Mouse (Mus musculus): ENCODE results near the gene Mmrn2. TPM values are rescaled to one million over a fixed set of nuclear protein-coding genes. Genes with fewer than 3 reads are reported as not detected.

Mmrn2 gene
- polyA plus RNA-seq (2014; fragmentation: Nextera tagmentation; extraction: Ambion mirVana): 7.7 and 7.8 TPM in 2 replicates

- Histone ChIP-seq H3K4me3 (ENCODE audit: low read depth, low read length) (no peak within 1 kb of the TSS; the same call in 1 of the 2 replicates), H3K27ac (ENCODE audit: low read length) (no peak within 1 kb of the TSS), H3K36me3 (ENCODE audit: control insufficient read depth, insufficient read depth, low read length) (no peaks in the 10 kb centered on the region), H3K4me1 (ENCODE audit: control insufficient read depth, insufficient read depth, low read length) (peaks cover 16% of the 10 kb centered on the region; the same call in 1 of the 2 replicates), H3K27me3 (ENCODE audit: control insufficient read depth, insufficient read depth, low read length) (no peaks in the 10 kb centered on the region), H3K4me2 (replicated peaks; ENCODE audit: low read depth, low read length) (no peak within 1 kb of the TSS; the same call in 1 of the 2 replicates), H3K9ac (replicated peaks; ENCODE audit: low read depth, low read length) (no peak within 1 kb of the TSS; the same call in 1 of the 2 replicates), H3K9me3 (ENCODE audit: control insufficient read depth, low read depth, low read length) (no peaks in the 10 kb centered on the region)
- ATAC-seq (ENCODE audit: insufficient number of reproducible peaks, insufficient read depth, low FRiP score, low read depth): no peak
- 82% methylated on average over 13 of the region's 13 CpGs for WGBS
Measured at GRCm38 (mm10) chr14:34375415-34375904, at the start of gene Mmrn2. Gene Mmrn2 (plus strand): TSS chr14:34375465.

GRCm38 (mm10) chr14:34326606-34327005 is 48.7 kb upstream of the Mmrn2 start:
- H3K4me1 ChIP-seq (ENCODE audit: control insufficient read depth, insufficient read depth, low read length): no peaks in the 10 kb centered on the region
- H3K27me3 ChIP-seq (ENCODE audit: control insufficient read depth, insufficient read depth, low read length): no peaks in the 10 kb centered on the region
- no peak overlapping the region for H3K27ac ChIP-seq (ENCODE audit: low read length)
- no peak for ATAC-seq (ENCODE audit: insufficient number of reproducible peaks, insufficient read depth, low FRiP score, low read depth)
- H3K36me3 ChIP-seq (ENCODE audit: control insufficient read depth, insufficient read depth, low read length): peaks cover 54% of the 10 kb centered on the region
- H3K4me3 ChIP-seq (ENCODE audit: low read depth, low read length): no peak overlapping the region
- 85% methylated on average over 3 of the region's 3 CpGs for WGBS
- no peak overlapping the region for H3K9ac ChIP-seq (replicated peaks; ENCODE audit: low read depth, low read length)
- no peak overlapping the region for H3K4me2 ChIP-seq (replicated peaks; ENCODE audit: low read depth, low read length)
- no peaks in the 10 kb centered on the region for H3K9me3 ChIP-seq (ENCODE audit: control insufficient read depth, low read depth, low read length)

- no peaks in the 10 kb centered on the region for H3K27me3 ChIP-seq (ENCODE audit: control insufficient read depth, insufficient read depth, low read length)
- ATAC-seq (ENCODE audit: insufficient number of reproducible peaks, insufficient read depth, low FRiP score, low read depth): no peak
- H3K27ac ChIP-seq (ENCODE audit: low read length): no peak overlapping the region
- no peak overlapping the region for H3K9ac ChIP-seq (replicated peaks; ENCODE audit: low read depth, low read length)
- H3K4me1 ChIP-seq (ENCODE audit: control insufficient read depth, insufficient read depth, low read length): no peaks in the 10 kb centered on the region
- no peaks in the 10 kb centered on the region for H3K9me3 ChIP-seq (ENCODE audit: control insufficient read depth, low read depth, low read length)
- WGBS: 48% methylated on average over 1 of the region's 1 CpGs
- H3K4me2 ChIP-seq (replicated peaks; ENCODE audit: low read depth, low read length): no peak overlapping the region
- peaks cover 52% of the 10 kb centered on the region for H3K36me3 ChIP-seq (ENCODE audit: control insufficient read depth, insufficient read depth, low read length)
- H3K4me3 ChIP-seq (ENCODE audit: low read depth, low read length): no peak overlapping the region
Measured at GRCm38 (mm10) chr14:34327618-34328017, 47.6 kb upstream of the Mmrn2 start.

- no peak for ATAC-seq (ENCODE audit: insufficient number of reproducible peaks, insufficient read depth, low FRiP score, low read depth)
- WGBS: 91% methylated on average over 9 of the region's 9 CpGs
- no peaks in the 10 kb centered on the region for H3K27me3 ChIP-seq (ENCODE audit: control insufficient read depth, insufficient read depth, low read length)
- H3K36me3 ChIP-seq (ENCODE audit: control insufficient read depth, insufficient read depth, low read length): peaks cover 55% of the 10 kb centered on the region
- H3K9me3 ChIP-seq (ENCODE audit: control insufficient read depth, low read depth, low read length): no peaks in the 10 kb centered on the region
- H3K27ac ChIP-seq (ENCODE audit: low read length): no peak overlapping the region
- no peak overlapping the region for H3K4me3 ChIP-seq (ENCODE audit: low read depth, low read length)
- H3K9ac ChIP-seq (replicated peaks; ENCODE audit: low read depth, low read length): no peak overlapping the region
- H3K4me1 ChIP-seq (ENCODE audit: control insufficient read depth, insufficient read depth, low read length): no peaks in the 10 kb centered on the region
- no peak overlapping the region for H3K4me2 ChIP-seq (replicated peaks; ENCODE audit: low read depth, low read length)
Measured at GRCm38 (mm10) chr14:34330657-34331158, 44.6 kb upstream of the Mmrn2 start.

- WGBS: 87% methylated on average over 3 of the region's 3 CpGs
- H3K27ac ChIP-seq (ENCODE audit: low read length): no peak overlapping the region
- no peaks in the 10 kb centered on the region for H3K27me3 ChIP-seq (ENCODE audit: control insufficient read depth, insufficient read depth, low read length)
- H3K9ac ChIP-seq (replicated peaks; ENCODE audit: low read depth, low read length): no peak overlapping the region
- no peak overlapping the region for H3K4me3 ChIP-seq (ENCODE audit: low read depth, low read length)
- no peaks in the 10 kb centered on the region for H3K4me1 ChIP-seq (ENCODE audit: control insufficient read depth, insufficient read depth, low read length)
- H3K36me3 ChIP-seq (ENCODE audit: control insufficient read depth, insufficient read depth, low read length): peaks cover 64% of the 10 kb centered on the region
- H3K4me2 ChIP-seq (replicated peaks; ENCODE audit: low read depth, low read length): no peak overlapping the region
- no peaks in the 10 kb centered on the region for H3K9me3 ChIP-seq (ENCODE audit: control insufficient read depth, low read depth, low read length)
- ATAC-seq (ENCODE audit: insufficient number of reproducible peaks, insufficient read depth, low FRiP score, low read depth): no peak
Measured at GRCm38 (mm10) chr14:34331886-34332285, 43.4 kb upstream of the Mmrn2 start.

- WGBS: 87% methylated on average over 5 of the region's 5 CpGs
- no peak overlapping the region for H3K9ac ChIP-seq (replicated peaks; ENCODE audit: low read depth, low read length)
- H3K4me2 ChIP-seq (replicated peaks; ENCODE audit: low read depth, low read length): no peak overlapping the region
- ATAC-seq (ENCODE audit: insufficient number of reproducible peaks, insufficient read depth, low FRiP score, low read depth): no peak
- peaks cover 65% of the 10 kb centered on the region for H3K36me3 ChIP-seq (ENCODE audit: control insufficient read depth, insufficient read depth, low read length)
- H3K9me3 ChIP-seq (ENCODE audit: control insufficient read depth, low read depth, low read length): no peaks in the 10 kb centered on the region
- no peak overlapping the region for H3K4me3 ChIP-seq (ENCODE audit: low read depth, low read length)
- H3K27ac ChIP-seq (ENCODE audit: low read length): no peak overlapping the region
- H3K27me3 ChIP-seq (ENCODE audit: control insufficient read depth, insufficient read depth, low read length): no peaks in the 10 kb centered on the region
- H3K4me1 ChIP-seq (ENCODE audit: control insufficient read depth, insufficient read depth, low read length): no peaks in the 10 kb centered on the region
Measured at GRCm38 (mm10) chr14:34332476-34332875, 42.8 kb upstream of the Mmrn2 start.

- H3K4me1 ChIP-seq (ENCODE audit: control insufficient read depth, insufficient read depth, low read length): no peaks in the 10 kb centered on the region
- ATAC-seq (ENCODE audit: insufficient number of reproducible peaks, insufficient read depth, low FRiP score, low read depth): no peak
- no peak overlapping the region for H3K27ac ChIP-seq (ENCODE audit: low read length)
- no peak overlapping the region for H3K4me2 ChIP-seq (replicated peaks; ENCODE audit: low read depth, low read length)
- H3K9me3 ChIP-seq (ENCODE audit: control insufficient read depth, low read depth, low read length): no peaks in the 10 kb centered on the region
- H3K4me3 ChIP-seq (ENCODE audit: low read depth, low read length): no peak overlapping the region
- H3K27me3 ChIP-seq (ENCODE audit: control insufficient read depth, insufficient read depth, low read length): no peaks in the 10 kb centered on the region
- WGBS: 61% methylated on average over 1 of the region's 1 CpGs
- no peak overlapping the region for H3K9ac ChIP-seq (replicated peaks; ENCODE audit: low read depth, low read length)
- peaks cover 77% of the 10 kb centered on the region for H3K36me3 ChIP-seq (ENCODE audit: control insufficient read depth, insufficient read depth, low read length)
Measured at GRCm38 (mm10) chr14:34339446-34339845, 35.8 kb upstream of the Mmrn2 start.

- Histone ChIP-seq H3K4me1 (ENCODE audit: control insufficient read depth, insufficient read depth, low read length) (no peaks in the 10 kb centered on the region), H3K4me2 (replicated peaks; ENCODE audit: low read depth, low read length) (no peak overlapping the region), H3K9me3 (ENCODE audit: control insufficient read depth, low read depth, low read length) (no peaks in the 10 kb centered on the region), H3K27me3 (ENCODE audit: control insufficient read depth, insufficient read depth, low read length) (no peaks in the 10 kb centered on the region), H3K9ac (replicated peaks; ENCODE audit: low read depth, low read length) (no peak overlapping the region), H3K27ac (ENCODE audit: low read length) (no peak overlapping the region), H3K36me3 (ENCODE audit: control insufficient read depth, insufficient read depth, low read length) (peaks cover 52% of the 10 kb centered on the region), H3K4me3 (ENCODE audit: low read depth, low read length) (no peak overlapping the region)
- WGBS: 86% methylated on average over 4 of the region's 4 CpGs
- no peak for ATAC-seq (ENCODE audit: insufficient number of reproducible peaks, insufficient read depth, low FRiP score, low read depth)
Measured at GRCm38 (mm10) chr14:34341993-34342392, 33.3 kb upstream of the Mmrn2 start.

- Histone ChIP-seq H3K9me3 (ENCODE audit: control insufficient read depth, low read depth, low read length) (no peaks in the 10 kb centered on the region), H3K27ac (ENCODE audit: low read length) (no peak overlapping the region), H3K9ac (replicated peaks; ENCODE audit: low read depth, low read length) (no peak overlapping the region), H3K36me3 (ENCODE audit: control insufficient read depth, insufficient read depth, low read length) (peaks cover 44% of the 10 kb centered on the region), H3K4me2 (replicated peaks; ENCODE audit: low read depth, low read length) (no peak overlapping the region), H3K4me1 (ENCODE audit: control insufficient read depth, insufficient read depth, low read length) (no peaks in the 10 kb centered on the region), H3K27me3 (ENCODE audit: control insufficient read depth, insufficient read depth, low read length) (no peaks in the 10 kb centered on the region), H3K4me3 (ENCODE audit: low read depth, low read length) (no peak overlapping the region)
- WGBS: 92% methylated on average over 4 of the region's 4 CpGs
- no peak for ATAC-seq (ENCODE audit: insufficient number of reproducible peaks, insufficient read depth, low FRiP score, low read depth)
Measured at GRCm38 (mm10) chr14:34343078-34343477, 32.2 kb upstream of the Mmrn2 start.

Measured in stomach, embryonic 14.5 days (tissue).